Mouse (Mus musculus) ES-E14 (cell line): Measurements from ENCODE around the gene Dhx30.

ENCODE experiments used
- CHD2 ChIP-seq: IDR thresholded peaks from 2 replicates; pipeline ENCODE4 v1.6.1; 2014; ENCODE audit warnings: mild to moderate bottlenecking, low read depth, low read length, inconsistent platforms
- HCFC1 ChIP-seq: IDR thresholded peaks from 2 replicates; pipeline ENCODE4 v1.6.1; 2012; ENCODE audit warnings: low read length, inconsistent platforms, borderline replicate concordance; ENCODE audit not compliant: insufficient read depth
- ZC3H11A ChIP-seq: IDR thresholded peaks from 2 replicates; pipeline ENCODE4 v1.6.1; 2012; ENCODE audit warnings: low read depth, mild to moderate bottlenecking, inconsistent platforms, low read length, borderline replicate concordance
- ZNF384 ChIP-seq: IDR thresholded peaks from 2 replicates; pipeline ENCODE4 v1.6.1; 2012; ENCODE audit warnings: low read depth, low read length, inconsistent platforms

GRCm38 (mm10) chr9:110085693-110086092 lies 31.9 kb downstream of the Dhx30 start:
- TF ChIP-seq HCFC1 (no peak), ZNF384 (no peak), CHD2 (no peak), ZC3H11A (no peak)
